Mouse (Mus musculus): ENCODE results near the gene Trim30c. TPM values are rescaled to one million over a fixed set of nuclear protein-coding genes. Genes with fewer than 3 reads are reported as not detected.
"Not testable (repeated sequence)": the region's sequence is repeated elsewhere in the genome, so short reads cannot be mapped to it uniquely, and the experiment has no call there.

The Trim30c gene
- total RNA-seq (2021): not detected in 2 replicates
- long read RNA-seq: 0 reads

DNA sequence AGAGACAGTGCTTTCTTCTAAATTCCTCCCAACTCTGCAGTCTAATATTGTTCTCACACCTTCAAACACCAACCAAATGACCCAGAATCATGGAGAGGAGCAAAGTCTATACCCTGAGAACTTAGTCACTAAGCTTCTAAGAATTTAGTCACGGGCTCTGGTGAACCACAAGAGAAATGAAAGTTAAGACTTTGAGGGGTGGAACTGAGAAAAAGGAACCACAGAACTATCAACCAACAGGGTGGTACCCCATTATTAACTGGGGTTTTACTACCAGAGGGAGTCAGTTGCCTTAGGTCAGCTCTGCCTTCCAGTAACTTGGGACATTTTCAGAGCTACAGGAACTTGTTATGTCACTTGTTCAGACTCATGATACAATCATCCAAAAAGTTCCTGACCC is at the start of gene Trim30c:
Trim30c (minus strand) TSS at position 140 of the 400 bp plus-strand sequence.
- DNase-seq: no peak

DNA sequence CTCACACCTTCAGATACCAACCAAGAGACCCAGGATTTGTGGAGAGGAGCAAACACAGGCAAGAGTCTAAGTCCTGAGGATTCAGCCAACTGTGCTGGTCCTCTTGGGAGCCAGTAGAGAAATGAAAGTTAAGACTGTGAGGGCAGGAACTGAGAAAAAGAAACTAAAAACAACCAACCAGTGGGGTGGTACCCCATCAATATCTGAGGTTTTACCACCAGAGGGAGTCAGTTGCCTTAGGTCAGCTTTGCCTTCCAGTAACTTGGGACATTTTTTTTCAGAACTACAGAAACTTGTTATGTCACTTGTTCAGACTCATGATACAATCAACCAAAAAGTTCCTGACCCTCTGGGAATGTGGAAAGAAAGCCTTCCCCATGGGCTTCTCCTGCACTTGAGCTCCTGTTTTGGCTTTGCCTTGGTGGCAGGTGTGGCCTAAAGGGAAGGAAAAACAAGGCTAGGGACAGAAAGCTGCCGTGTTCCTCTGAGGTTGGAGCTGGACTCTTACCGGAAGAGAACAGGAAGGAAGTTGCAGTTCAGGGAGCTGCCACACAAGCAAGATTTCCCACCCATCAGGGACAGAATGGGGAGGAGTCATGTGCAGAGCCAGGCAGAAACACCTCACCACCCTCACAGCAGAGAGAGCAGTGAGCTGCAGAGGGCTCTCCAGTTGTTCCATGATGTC is 45.5 kb upstream of the Trim30c start:
- DNase-seq: no peak

GRCm38 (mm10) chr7:104404460-104404950 is 3.9 kb upstream of the Trim30c start:
- no peak for DNase-seq

DNA sequence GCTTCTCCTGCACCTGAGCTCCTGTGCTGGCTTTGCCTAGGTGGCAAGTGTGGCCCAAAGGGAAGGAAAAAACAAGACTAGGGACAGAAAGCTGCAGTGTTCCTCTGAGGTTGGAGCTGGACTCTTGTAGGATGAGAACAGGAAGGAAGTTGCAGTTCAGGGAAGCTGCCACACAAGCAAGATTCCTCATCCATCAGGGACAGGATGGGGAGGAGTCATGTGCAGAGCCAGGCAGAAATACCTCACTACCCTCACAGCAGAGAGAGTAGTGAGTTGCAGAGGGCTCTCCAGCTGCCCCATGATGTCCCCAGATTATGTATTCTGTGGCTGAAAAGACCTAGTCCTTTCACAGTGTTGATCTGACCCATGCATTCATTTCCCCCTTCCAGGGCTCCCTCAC is 503 bp upstream of the Trim30c start:
- no peak for DNase-seq

- DNase-seq: no peak
Measured at GRCm38 (mm10) chr7:104398492-104398891, 2.1 kb downstream of the Trim30c start.

GRCm38 (mm10) chr7:104369736-104370414 is 30.8 kb downstream of the Trim30c start, which contains the start of gene Trim30b:
Gene Trim30b, minus strand, starts transcription at chr7:104369884.
- no peak for DNase-seq

DNA sequence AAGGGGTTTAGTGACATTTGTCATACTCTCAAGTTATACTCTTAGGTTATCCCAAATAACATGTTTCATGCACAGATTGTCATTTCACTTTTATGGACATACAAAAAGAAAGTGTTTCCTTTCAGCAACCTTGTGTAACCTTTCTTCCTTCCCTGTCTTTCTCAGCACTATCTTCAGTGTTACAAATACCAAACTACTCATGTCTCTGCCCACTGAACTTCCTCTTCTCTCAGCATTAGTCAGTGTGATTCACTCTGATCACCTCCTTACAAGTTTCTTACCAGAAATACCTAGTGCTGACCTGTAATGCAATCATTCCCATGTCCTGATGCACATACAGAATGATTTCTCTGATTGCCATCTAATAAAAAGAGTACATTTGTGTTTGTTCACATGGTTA is 34.3 kb downstream of the Trim30c start:
- no peak for DNase-seq

- no peak for DNase-seq
Measured at GRCm38 (mm10) chr7:104353600-104353967, 47.1 kb downstream of the Trim30c start.

DNA sequence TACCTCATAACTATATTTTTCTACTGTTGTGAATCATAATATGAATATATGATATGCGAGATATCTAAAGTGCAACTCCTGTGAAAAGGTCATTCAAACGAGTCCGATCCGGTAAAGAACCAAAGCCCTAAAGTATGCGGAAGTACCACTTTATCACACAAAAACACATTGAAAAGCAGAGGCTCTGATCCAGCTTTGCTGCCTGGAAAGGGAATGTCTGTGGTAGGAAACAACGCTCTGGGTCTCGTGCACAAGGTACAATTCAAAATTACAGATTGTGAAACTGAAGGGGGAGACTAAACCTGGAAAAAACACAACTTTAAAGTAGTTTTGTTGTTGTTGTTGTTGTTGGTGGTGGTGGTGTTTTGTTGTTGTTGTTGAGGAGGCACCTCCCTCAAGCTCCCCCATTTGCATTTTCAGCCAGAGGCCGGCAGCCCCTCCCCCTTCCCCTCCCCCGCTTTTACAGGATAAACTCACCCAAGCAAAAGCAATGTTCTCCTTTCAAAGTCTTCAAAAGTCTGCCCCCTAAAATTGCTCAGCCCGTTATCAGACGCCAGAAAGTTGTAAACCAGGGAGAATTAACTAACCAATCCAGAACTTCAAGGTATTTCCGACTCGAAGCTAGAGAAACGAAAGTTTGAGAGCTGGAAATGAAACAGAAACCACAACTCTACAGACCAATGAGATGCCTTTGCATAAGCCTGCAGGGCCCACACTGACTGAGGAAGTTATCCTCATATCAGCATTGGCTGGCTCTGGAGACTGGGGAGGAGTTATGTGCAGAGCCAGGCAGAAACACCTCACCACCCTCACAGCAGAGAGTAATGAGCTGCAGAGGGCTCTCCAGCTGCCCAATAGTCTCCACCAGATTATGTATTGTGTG is 47.7 kb downstream of the Trim30c start, which contains the start of gene Trim12c:
Trim12c (minus strand) TSS at position 646 of the 883 bp plus-strand sequence.
- DNase-seq: peak; percentile 60

- DNase-seq: not testable (repeated sequence)
Measured at GRCm38 (mm10) chr7:104348043-104348442, 52.6 kb downstream of the Trim30c start.

DNA sequence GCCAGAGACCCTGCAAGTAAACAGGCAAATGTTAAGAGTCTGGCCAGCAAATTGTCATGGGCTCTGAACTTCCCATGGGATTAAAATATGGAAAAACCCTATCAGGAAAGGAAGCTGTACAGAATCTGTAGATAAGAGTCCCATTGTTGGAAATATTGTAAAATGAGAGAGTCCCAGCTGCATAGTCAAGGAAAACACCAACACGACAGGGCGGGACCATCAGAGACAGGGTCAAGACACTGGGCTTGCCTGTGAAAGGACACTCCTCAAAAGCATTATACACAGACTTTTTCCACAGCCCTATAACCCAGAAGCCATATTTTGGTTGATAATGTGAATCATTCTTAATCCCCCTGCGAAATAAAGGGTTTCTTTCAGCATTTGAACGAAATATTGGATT is 59.9 kb downstream of the Trim30c start:
- not testable (repeated sequence) for DNase-seq

GRCm38 (mm10) chr7:104335547-104335946 is 65.1 kb downstream of the Trim30c start:
- DNase-seq: not testable (repeated sequence)

Other genes starting within 250 kb of the Trim30c start
- gene Olfm5, start 236.0 kb downstream of the Trim30c start, total RNA-seq (2021): not detected in 2 replicates
- not detected in 2 replicates for gene Olfr648, start 217.4 kb downstream of the Trim30c start, total RNA-seq (2021)
- gene Olfr649, start 204.9 kb downstream of the Trim30c start, total RNA-seq (2021): not detected in 2 replicates
- 0.48 and 1.2 TPM in 2 replicates for gene Trim6, start 182.0 kb downstream of the Trim30c start, total RNA-seq (2021)
- gene Trim34a, start 156.4 kb downstream of the Trim30c start, total RNA-seq (2021): 7.7 and 12.1 TPM in 2 replicates
- gene Trim5, start 112.7 kb downstream of the Trim30c start, total RNA-seq (2021): 5.7 and 7.3 TPM in 2 replicates
- gene Trim12a, start 85.4 kb downstream of the Trim30c start, total RNA-seq (2021): 15.5 and 24.4 TPM in 2 replicates
- gene Trim34b, start 71.4 kb downstream of the Trim30c start, total RNA-seq (2021): 0.79 and 1.00 TPM in 2 replicates
- gene Trim12c, start 47.5 kb downstream of the Trim30c start, total RNA-seq (2021): 14.2 and 19.2 TPM in 2 replicates
- gene Trim30b, start 31.0 kb downstream of the Trim30c start, total RNA-seq (2021): 0.12 TPM in 1 of 2 replicates, not detected in the other
- gene Trim30a, start 64.4 kb upstream of the Trim30c start, total RNA-seq (2021): 4.0 and 8.3 TPM in 2 replicates
- gene Trim30d, start 107.0 kb upstream of the Trim30c start, total RNA-seq (2021): 7.9 and 11.3 TPM in 2 replicates
- not detected in 2 replicates for gene Olfr651, start 149.3 kb upstream of the Trim30c start, total RNA-seq (2021)
- gene Olfr652, start 160.1 kb upstream of the Trim30c start, total RNA-seq (2021): not detected in 2 replicates
- gene Olfr653, start 176.5 kb upstream of the Trim30c start, total RNA-seq (2021): not detected in 2 replicates
- gene Olfr654, start 186.2 kb upstream of the Trim30c start, total RNA-seq (2021): not detected in 2 replicates
- gene Olfr655, start 200.9 kb upstream of the Trim30c start, total RNA-seq (2021): not detected in 2 replicates
- gene Olfr656, start 213.1 kb upstream of the Trim30c start, total RNA-seq (2021): not detected in 2 replicates
- gene Olfr657, start 224.0 kb upstream of the Trim30c start, total RNA-seq (2021): not detected in 2 replicates
- gene Olfr658, start 246.5 kb upstream of the Trim30c start, total RNA-seq (2021): not detected in 2 replicates